Mouse (Mus musculus) brain, embryonic 14.5 days (tissue): ENCODE data around the gene Vsx1. TPM values are rescaled to one million over a fixed set of nuclear protein-coding genes. Genes with fewer than 3 reads are reported as not detected.

Source experiments
- DNase-seq: peaks from one replicate; pipeline ENCODE4 v3.0.0-alpha.2; 2011; ENCODE audit warnings: low read depth
- CTCF ChIP-seq: fragments of 200-500 bp; IDR thresholded peaks from 2 replicates; pipeline ENCODE4 v1.5.1; 2012; ENCODE audit warnings: inconsistent platforms, mild to moderate bottlenecking, moderate library complexity, borderline replicate concordance; ENCODE audit not compliant: insufficient read depth, insufficient read length; ENCODE audit errors: extremely low read depth
- POLR2A ChIP-seq: fragments of 200-500 bp; IDR thresholded peaks from 2 replicates; pipeline ENCODE4 v1.6.1; 2012; ENCODE audit warnings: mild to moderate bottlenecking, inconsistent platforms, borderline replicate concordance; ENCODE audit not compliant: poor library complexity, insufficient read depth, insufficient read length, severe bottlenecking; ENCODE audit errors: extremely low read depth
- polyA plus RNA-seq: library from polyadenylated mRNA; depleted of rRNA; stranded (reverse); fragments of >200 nt; gene quantifications from 2 replicates; pipeline ENCODE4 v1.2.3, GENCODE M21; 2012

Gene Vsx1
- polyA plus RNA-seq, 1 experiment: 0.08 TPM

DNA sequence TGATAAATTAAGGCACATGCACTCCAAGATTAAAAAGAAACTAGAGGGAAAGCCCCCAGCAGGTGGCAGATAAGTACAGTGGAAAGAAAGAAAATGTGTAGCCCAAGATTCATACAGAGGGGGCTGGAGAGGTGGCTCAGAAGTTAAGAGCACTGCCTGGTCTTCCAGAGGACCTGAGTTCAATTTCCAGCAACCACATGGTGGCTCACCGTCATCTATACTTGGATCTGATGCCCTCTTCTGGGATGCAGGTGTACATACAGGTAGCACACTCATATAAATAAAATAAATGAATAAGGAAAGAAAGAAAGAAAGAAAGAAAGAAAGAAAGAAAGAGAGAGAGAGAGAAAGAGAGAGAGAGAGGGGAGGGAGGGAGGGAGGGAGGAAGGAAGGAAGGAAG is 13.6 kb downstream of the Vsx1 start:
- no peak for DNase-seq
- TF ChIP-seq CTCF (no peak), POLR2A (no peak)

DNA sequence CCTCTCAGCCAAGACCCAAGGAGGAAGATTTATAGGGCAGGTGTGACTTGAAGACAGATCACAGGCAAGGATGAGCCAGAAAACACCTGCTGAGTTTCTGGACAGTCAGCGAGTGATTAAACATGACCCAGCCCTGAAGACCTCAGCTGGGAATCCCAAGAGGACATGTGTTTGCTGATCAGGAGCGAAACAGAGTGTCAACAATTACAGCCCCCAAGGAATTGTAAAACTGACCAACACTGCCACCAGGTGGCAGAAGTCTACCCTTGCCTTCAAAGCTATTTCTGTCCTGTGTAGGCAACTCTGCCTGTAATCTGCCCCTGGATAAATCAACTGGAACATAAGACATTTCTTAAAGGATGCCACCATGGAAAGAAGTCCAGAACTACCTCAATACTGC is 14.3 kb downstream of the Vsx1 start:
- TF ChIP-seq CTCF: peak; percentile 81; the same call in 1 of the 2 replicates
- no peak for TF ChIP-seq POLR2A
- DNase-seq: peak; percentile 88

- TF ChIP-seq CTCF (no peak), POLR2A (no peak)
- no peak for DNase-seq
Measured at GRCm38 (mm10) chr2:150673929-150674328, 15.2 kb downstream of the Vsx1 start.

DNA sequence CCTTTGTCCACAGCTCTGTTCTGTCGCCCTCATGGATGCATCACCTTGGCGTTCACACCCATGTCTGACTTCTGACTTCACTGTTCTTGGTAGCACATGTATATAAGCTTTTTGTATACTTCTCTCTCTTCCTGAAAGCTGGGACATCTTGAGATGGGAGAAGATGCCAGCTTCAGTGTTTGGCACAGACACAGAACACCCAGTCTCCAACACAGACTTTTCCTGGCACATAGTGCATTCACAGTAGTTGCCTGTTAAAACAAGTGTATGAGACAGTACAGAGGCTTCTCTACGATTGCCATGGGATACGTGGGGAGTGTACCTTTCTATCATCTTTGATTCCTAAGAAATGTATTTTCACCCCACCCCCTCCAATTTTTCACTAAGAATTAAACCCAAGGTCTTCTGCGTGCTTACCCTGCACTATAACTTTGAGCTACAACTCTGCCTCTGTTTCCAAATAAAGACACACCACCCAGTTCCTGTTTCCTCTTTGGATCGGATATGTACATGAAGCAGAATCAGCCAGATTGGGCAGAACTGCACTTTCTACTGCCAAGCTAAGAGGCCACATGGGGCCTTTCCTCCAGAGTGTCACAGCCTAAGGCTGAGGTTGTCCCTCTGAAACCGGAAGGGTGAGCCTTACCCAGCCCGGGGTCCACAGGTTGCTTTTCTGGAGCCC is 17.4 kb downstream of the Vsx1 start:
- TF ChIP-seq POLR2A (no peak), CTCF (no peak)

GRCm38 (mm10) chr2:150670926-150671325 is 18.2 kb downstream of the Vsx1 start:
- DNase-seq: no peak
- TF ChIP-seq POLR2A (no peak), CTCF (no peak)

More for the DNA sequence above, 17.4 kb downstream of the Vsx1 start:
- no peak for DNase-seq

GRCm38 (mm10) chr2:150669454-150670045 is 19.6 kb downstream of the Vsx1 start:
- no peak for TF ChIP-seq POLR2A
- TF ChIP-seq CTCF: no peak
- no peak for DNase-seq

- TF ChIP-seq POLR2A (no peak), CTCF (no peak)
- DNase-seq: no peak
Measured at GRCm38 (mm10) chr2:150668956-150669355, 20.2 kb downstream of the Vsx1 start.

- TF ChIP-seq CTCF (no peak), POLR2A (peak; percentile 57)
- DNase-seq: peak; percentile 80
Measured at GRCm38 (mm10) chr2:150667820-150668766, 21.1 kb downstream of the Vsx1 start, which contains the start of gene Acss1. Acss1 (minus strand) TSS chr2:150668500.

DNA sequence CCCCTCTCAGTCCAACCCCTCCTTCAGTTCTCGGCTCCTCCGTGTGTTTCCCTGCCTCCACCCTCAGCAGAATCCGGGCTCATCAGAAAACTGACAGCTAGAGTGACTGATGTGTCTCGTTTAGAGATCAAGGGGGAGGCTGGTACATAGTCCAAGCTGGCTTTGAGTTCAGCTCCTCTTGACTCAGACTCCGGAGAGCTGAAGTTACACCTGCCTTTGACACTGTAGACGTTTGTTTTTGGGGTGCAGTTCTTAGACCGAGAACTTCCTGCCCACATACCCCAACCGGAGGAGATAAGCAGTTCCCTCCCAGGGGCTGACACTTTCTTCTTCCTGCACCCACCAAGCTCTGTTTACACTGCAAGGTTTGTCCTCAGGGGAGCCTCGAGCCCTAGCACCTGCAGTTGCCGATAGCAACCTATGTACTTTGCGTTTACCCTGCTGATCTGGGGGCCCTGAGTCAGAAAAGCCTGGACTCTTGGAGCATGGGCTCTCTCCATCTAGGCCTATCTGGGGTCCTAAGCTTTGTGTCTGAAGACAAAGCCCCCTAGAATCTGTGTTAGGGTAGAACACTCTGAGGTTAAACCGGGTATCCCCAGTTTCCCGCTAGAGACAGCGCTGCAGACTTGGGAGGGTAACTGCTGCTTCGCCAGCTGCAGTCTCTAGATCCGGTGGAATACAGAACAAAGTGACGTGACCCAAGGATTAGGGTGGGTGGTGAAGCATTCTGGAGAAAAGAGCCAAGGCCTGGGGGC is 21.9 kb downstream of the Vsx1 start:
- peak; percentile 63 for DNase-seq
- TF ChIP-seq CTCF (no peak), POLR2A (no peak)

DNA sequence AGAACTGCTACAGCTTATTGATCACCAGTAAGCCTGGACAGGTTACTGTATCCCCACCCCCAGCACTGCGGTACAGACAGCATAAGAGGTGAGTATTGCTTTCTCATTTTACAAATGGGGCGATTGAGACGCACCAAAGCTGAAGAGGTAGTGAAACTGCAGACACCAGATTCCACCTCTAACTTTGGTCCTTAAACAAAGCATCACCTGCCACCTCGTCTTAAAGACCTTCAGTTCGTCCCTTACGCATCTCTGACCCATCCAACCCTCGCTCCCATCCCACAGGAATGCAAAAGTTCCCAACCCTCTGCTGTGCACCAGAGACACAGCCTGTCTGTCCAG is 22.5 kb downstream of the Vsx1 start:
- TF ChIP-seq POLR2A: no peak

More for the DNA sequence above, 22.5 kb downstream of the Vsx1 start:
- no peak for DNase-seq
